ENCODE assay signal across 8 mouse cellular contexts in genomic region chr15:7809841-7810391, GRCm38 (mm10). TPM values are rescaled to one million over a fixed set of nuclear protein-coding genes. Genes with fewer than 3 reads are reported as not detected.
DNase-seq lines count a peak whose midpoint lies in the region; ATAC-seq and TF ChIP-seq lines count a peak whose summit lies in the region.

No protein-coding gene starts in this region.

- no peaks in the 10 kb centered on the region for H3K4me1 ChIP-seq in cortical plate, adult 2 months (ENCODE audit: control insufficient read depth, insufficient read depth, low read length)
- peaks cover 27% of the 10 kb centered on the region for H3K4me1 ChIP-seq in hindbrain, embryonic 12.5 days

- H3K4me3 ChIP-seq in cortical plate, adult 2 months (ENCODE audit: insufficient read depth, low read length): 0 out of 2 replicates have a peak overlapping the region, but pooled peaks have one; percentile 14
- peak overlapping the region; percentile 47 for H3K4me3 ChIP-seq in hindbrain, embryonic 12.5 days

- DNase-seq in kidney, postnatal 14 days: peak; percentile 16
- DNase-seq in kidney, postnatal 25 days: no peak
- peak; percentile 45 for DNase-seq in mesoderm, embryonic 11.5 days (ENCODE audit: low read depth, low spot score)
- peak; percentile 14 for DNase-seq in yolk sac, embryonic 10.5 days (ENCODE audit: low spot score)
- DNase-seq in urinary bladder, adult 2 months (ENCODE audit: low spot score): no peak
- no peak for DNase-seq in T-cell, adult 2 months (ENCODE audit: low spot score)

- no peak for TF ChIP-seq POLR2A in cortical plate, adult 2 months (IDR thresholded peaks at IDR 0.05; ENCODE audit: extremely low read depth, insufficient read depth, low read length)

- WGBS in hindbrain, embryonic 12.5 days: under 1% methylated on average over 31 of the region's 32 CpGs

- H3K27me3 ChIP-seq in hindbrain, embryonic 12.5 days: peaks cover 86% of the 10 kb centered on the region

- no peak for TF ChIP-seq CTCF in cortical plate, adult 2 months (IDR thresholded peaks at IDR 0.05; ENCODE audit: extremely low read depth, insufficient read depth, low read length)

- no peaks in the 10 kb centered on the region for H3K36me3 ChIP-seq in hindbrain, embryonic 12.5 days

- peak overlapping the region; percentile 84 for H3K4me2 ChIP-seq in hindbrain, embryonic 12.5 days (replicated peaks)

- no peak overlapping the region for H3K27ac ChIP-seq in cortical plate, adult 2 months (ENCODE audit: insufficient read depth, low read length)
- H3K27ac ChIP-seq in hindbrain, embryonic 12.5 days: no peak overlapping the region

- no peak; the same call in 1 of the 2 replicates for ATAC-seq in hindbrain, embryonic 12.5 days (ENCODE audit: low FRiP score)

- no peaks in the 10 kb centered on the region for H3K9me3 ChIP-seq in hindbrain, embryonic 12.5 days (replicated peaks)

- peak overlapping the region; percentile 52 for H3K9ac ChIP-seq in hindbrain, embryonic 12.5 days

RNA-seq across cellular contexts. Expression of gene Gdnf, which starts 0.7 kb away (rescaled TPM):
- polyA plus RNA-seq in cortical plate, adult 2 months (2012; rRNA removed): 0.04 and 0.46 TPM in 2 replicates
- 0.45 and 0.50 TPM in 2 replicates for polyA plus RNA-seq in hindbrain, embryonic 12.5 days (2016; fragmentation: Nextera tagmentation; extraction: Ambion mirVana)
- 0.21 and 0.30 TPM in 2 replicates for polyA plus RNA-seq in urinary bladder, adult 2 months (2012; rRNA removed)

Comparison
In these comparisons a context has a peak if more than half of its experiments do, and no peak if none do; other contexts are left out.
1. DNase-seq: peak in kidney, postnatal 14 days (single experiment), mesoderm, embryonic 11.5 days (single experiment) and yolk sac, embryonic 10.5 days (single experiment); none in kidney, postnatal 25 days (0 of 2), urinary bladder, adult 2 months (single experiment) and T-cell, adult 2 months (single experiment).